Mouse (Mus musculus) lung, adult 2 months (tissue): Measurements from ENCODE around the gene Osbpl5. TPM values are rescaled to one million over a fixed set of nuclear protein-coding genes. Genes with fewer than 3 reads are reported as not detected.
"Not testable (repeated sequence)": the region's sequence is repeated elsewhere in the genome, so short reads cannot be mapped to it uniquely, and the experiment has no call there.

Source experiments
- DNase-seq: peaks from one replicate; pipeline ENCODE4 v3.0.0; 2022
- H3K4me1 ChIP-seq: fragments of 200-500 bp; 2 replicates; pipeline ENCODE4 v1.6.1; 2011; ENCODE audit warnings: low read length; ENCODE audit not compliant: control insufficient read depth, insufficient read depth
- H3K4me3 ChIP-seq: fragments of 200-500 bp; replicated peaks from 2 replicates; pipeline ENCODE3; 2011; ENCODE audit warnings: low read depth, mild to moderate bottlenecking, control low read depth, low read length; ENCODE audit errors: extremely low read depth
- CTCF ChIP-seq: fragments of 200-500 bp; IDR thresholded peaks from 2 replicates; pipeline ENCODE4 v1.5.1; 2011; ENCODE audit warnings: mild to moderate bottlenecking, low read length, control low read depth; ENCODE audit not compliant: insufficient read depth
- POLR2A ChIP-seq: fragments of 200-500 bp; IDR thresholded peaks from 2 replicates; pipeline ENCODE4 v1.6.1; 2011; ENCODE audit warnings: low read depth, mild to moderate bottlenecking, control low read depth, low read length, borderline replicate concordance; ENCODE audit errors: extremely low read depth
- WGBS: fragments of 180-500 bp; shearing (Covaris S2); methylation state at CpG from one replicate; pipeline ENCODE4 v1.1.7; 2018; 5-methylcytosine and 5-hydroxymethylcytosine counted together
- polyA plus RNA-seq: library from polyadenylated mRNA; depleted of rRNA; stranded (reverse); fragments of >200 nt; gene quantifications from 2 replicates; pipeline ENCODE4 v1.2.3, GENCODE M21; 2012

Osbpl5 gene
- polyA plus RNA-seq, 1 experiment: 125 TPM

DNA sequence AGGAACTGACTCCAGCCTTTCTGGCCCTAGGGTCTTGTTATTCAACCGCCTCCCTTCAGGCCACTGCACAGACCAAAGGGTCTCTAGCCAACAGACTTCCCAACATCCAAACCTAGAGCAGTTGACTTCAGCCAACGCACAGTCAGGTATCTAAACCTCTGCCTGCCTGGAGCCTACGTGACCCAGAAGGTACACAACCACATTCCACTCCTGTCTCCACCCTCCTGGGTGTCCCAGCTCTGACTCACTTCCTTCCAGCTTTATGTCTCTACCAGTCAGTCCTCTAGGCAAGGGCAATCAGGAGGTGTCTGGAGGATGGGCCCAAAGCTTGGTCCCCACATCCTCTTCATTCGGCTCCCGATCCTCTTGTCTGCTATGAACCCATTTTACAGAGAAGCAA, 65.6 kb downstream of the Osbpl5 start:
- no peak overlapping the region for H3K4me3 ChIP-seq
- DNase-seq: no peak
- H3K4me1 ChIP-seq: no peaks in the 10 kb centered on the region
- TF ChIP-seq CTCF (no peak), POLR2A (no peak)
- 82% methylated on average over 5 of the region's 5 CpGs for WGBS

DNA sequence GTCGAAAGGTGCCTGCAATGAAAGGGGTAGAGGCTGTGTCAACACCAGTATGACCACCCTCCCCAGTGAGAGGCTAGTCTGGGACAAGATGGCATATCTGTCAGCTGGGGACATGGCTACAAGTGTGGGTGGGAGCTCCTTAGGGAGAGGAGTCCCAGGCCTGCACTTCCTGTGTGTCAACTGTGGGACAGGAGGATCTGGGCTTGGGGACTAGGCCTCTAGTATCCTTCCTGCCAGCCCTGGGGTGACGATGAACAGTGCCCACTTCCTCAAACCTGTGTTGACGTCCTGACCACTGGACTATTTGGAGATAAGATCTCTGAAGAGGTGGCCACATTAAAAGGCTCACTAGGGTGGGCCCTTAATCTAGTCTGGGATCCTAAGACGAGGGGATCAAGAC, 66.8 kb downstream of the Osbpl5 start:
- no peak for DNase-seq
- 55% methylated on average over 4 of the region's 4 CpGs for WGBS
- no peak for TF ChIP-seq POLR2A
- TF ChIP-seq CTCF: no peak
- no peaks in the 10 kb centered on the region for H3K4me1 ChIP-seq
- H3K4me3 ChIP-seq: no peak overlapping the region

DNA sequence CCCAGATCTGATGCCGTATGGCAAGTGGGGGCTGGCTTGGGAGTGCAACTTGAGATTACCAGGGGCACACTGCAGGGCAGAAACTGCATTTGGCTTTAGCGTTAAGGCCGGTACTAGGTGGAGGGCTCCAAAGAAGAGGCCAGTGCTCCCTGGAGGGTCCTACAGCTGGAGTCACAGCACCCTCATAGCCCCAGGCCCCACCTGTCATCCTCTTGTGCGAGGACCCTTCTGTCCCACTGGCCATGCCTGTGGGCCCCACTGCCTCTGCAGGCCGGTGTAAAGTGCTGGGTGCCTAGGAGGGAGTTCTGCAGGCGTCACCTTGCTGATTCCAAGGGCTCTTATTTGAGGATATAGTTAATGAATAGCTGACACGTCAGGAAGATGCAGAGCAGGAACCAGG, 67.3 kb downstream of the Osbpl5 start:
- TF ChIP-seq CTCF (no peak), POLR2A (no peak)
- H3K4me1 ChIP-seq: no peaks in the 10 kb centered on the region
- 77% methylated on average over 7 of the region's 7 CpGs for WGBS
- no peak overlapping the region for H3K4me3 ChIP-seq
- DNase-seq: no peak

DNA sequence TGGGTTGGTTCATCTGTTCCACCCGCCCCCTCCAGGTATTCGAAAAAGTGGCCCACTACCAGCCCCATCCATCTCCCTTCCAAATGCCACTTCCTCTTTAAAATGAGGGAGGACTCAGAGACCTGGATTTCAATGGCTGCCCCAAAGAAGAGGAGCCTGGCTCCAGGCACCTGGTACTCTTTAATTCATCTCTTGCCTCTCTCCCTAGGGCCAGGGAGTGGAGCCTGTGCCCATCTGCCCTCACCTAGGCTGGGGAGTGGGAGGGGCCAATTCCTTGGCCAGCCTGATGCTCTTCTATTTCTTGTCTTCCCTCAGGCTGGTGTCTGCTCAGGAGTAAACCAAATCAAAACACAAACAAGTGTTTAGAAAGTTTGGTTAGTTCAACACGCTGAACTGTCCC, 70.1 kb downstream of the Osbpl5 start:
- H3K4me1 ChIP-seq, DNase-seq: not testable (repeated sequence)
- WGBS: 82% methylated on average over 3 of the region's 3 CpGs

DNA sequence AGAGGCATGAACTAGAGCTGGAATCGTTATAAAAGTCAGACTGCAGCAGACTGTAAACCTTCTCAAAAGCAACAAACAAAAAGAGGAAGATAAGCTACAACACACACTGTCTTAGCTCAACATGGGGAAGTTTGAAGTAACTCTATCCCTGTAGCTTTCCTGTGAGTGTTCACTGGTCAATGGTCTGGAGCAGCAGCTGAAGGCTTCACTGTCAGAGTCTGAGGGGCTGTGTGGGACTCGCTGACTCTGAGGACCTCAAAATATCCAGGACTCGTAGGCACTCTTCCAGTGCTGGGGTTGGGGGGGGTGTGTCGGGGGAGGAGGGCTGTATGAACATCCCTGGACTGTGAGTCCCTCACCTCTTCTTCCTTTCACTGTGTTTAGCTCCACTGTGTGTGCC, 70.6 kb downstream of the Osbpl5 start:
- WGBS: 36% methylated on average over 4 of the region's 4 CpGs
- H3K4me1 ChIP-seq, H3K4me3 ChIP-seq, DNase-seq: not testable (repeated sequence)

More for the DNA sequence above, 70.1 kb downstream of the Osbpl5 start:
- not testable (repeated sequence) for H3K4me3 ChIP-seq

DNA sequence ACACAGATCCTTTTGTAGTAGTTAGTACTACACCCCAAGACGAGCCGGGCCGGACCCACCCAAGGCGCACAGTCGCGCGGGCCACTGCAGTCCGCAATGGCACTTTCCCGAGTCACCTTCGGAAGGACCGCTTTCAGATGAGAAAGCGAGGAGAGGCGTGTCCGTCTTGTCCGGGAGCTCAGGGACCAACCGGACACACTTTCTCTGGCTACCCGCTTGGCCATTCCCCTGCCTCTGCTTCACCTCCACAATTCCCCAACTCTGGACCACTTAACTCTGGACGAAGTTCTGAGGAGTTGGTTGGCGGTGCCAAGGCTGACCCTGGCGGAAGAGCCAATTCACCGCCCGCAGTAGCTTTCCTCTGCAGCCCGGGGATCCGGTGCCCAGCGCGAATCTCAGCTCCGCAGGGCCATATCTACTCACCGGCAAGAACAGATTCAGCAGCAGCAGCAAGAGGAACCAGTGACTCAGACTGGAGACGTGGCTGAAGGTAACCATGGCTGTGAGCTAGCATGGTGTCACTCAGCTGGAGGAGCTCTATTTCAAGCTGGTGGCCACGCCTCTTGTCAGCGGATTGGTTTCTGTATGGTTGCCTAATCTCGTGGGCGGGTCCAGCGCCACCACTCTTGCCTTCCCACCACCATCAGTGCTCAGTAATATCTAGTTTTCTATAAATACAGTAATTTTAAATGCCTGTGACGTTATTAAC, 71.3 kb downstream of the Osbpl5 start, which contains the start of gene Tnfrsf23:
Tnfrsf23 (minus strand) TSS at position 514 of the 709 bp plus-strand sequence.
- TF ChIP-seq CTCF (no peak), POLR2A (peak; percentile 73; the same call in 1 of the 2 replicates)
- Histone ChIP-seq H3K4me1 (no peaks in the 10 kb centered on the region), H3K4me3 (peak within 1 kb of the TSS; percentile 78)
- WGBS: 2% methylated on average over 35 of the region's 35 CpGs
- DNase-seq: peak; percentile 69

DNA sequence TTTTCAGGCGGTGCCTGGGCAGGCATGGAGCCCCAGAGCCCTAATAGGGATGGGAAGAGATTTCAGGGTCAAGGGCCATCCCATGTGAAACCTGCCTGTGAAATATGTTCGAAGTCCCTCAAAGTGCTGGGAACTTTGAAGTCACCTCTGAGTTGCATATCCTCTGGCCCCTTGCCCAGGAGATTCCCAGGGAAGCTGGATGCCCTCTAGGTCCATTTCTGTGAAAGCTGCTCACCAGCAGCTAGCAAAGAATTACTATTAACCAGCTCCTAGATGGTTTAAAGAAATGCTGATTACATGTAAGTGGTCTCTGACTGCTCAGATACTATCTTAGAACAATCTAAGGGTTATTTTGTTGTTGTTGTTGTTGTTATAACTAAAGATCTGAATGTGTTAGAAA, 72.2 kb downstream of the Osbpl5 start:
- 63% methylated on average over 2 of the region's 2 CpGs for WGBS
- H3K4me1 ChIP-seq, DNase-seq, H3K4me3 ChIP-seq: not testable (repeated sequence)

DNA sequence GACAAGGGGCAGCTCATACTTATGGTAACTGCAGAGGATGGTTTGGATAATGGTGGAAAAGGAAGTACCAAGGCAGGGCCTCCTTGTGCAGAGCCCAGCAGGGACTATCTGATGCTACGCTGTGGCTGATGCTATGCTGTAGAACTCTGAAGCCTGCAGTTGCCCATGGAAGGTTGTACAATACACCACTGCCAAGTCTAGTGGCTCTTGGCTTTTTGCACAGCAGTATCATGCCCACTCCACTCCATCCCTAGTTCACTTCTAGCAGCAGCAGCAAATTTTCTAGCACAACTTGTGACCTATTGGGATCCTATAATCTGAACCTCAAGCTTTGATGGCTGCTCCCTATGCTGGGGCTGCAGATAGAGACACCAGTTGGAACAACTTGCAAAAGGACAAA, 75.2 kb downstream of the Osbpl5 start:
- no peaks in the 10 kb centered on the region for H3K4me1 ChIP-seq
- H3K4me3 ChIP-seq: no peak overlapping the region
- no peak for TF ChIP-seq CTCF
- TF ChIP-seq POLR2A: no peak
- WGBS: 96% methylated on average over 1 of the region's 1 CpGs
- DNase-seq: no peak

DNA sequence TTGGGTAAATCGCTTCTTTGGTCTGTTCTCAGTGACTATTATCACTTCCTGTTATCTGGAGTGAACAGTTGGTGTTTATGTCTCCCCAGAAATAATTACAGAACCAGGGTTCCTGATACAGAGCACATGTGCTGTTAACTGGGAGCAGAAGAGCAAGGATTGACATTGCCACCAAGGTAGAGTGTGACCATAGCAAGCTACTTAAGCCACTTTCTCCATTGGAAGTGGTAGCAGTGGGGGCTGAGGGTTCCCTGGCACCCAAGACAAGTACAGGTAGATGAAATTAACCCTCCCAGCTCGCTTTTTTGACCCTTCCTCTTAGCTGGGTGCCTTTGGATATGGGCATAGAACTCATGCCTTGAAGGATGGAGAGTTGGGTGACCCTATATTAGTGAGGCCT, 75.9 kb downstream of the Osbpl5 start:
- DNase-seq, H3K4me1 ChIP-seq, H3K4me3 ChIP-seq: not testable (repeated sequence)
- 57% methylated on average over 2 of the region's 2 CpGs for WGBS

DNA sequence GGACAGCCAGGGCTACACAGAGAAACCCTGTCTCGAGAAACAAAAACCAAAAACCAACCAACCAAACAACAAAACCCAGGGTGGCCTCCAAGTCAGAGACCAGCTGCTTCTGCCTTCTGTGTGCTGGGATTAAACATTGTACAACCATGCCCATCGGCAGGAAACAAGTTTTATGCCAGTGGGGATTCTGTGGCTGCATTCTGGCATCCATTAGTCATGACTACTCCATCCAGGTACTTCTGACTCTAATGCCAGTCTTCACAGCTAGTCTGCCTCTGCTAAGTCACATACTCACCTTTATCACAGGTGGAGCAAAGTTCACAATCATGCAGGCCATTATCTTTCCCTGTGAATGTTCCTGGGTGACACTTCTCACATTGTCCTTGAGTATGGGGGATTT, 77.1 kb downstream of the Osbpl5 start:
- not testable (repeated sequence) for H3K4me3 ChIP-seq, H3K4me1 ChIP-seq, DNase-seq
- 75% methylated on average over 2 of the region's 2 CpGs for WGBS
